Mouse (Mus musculus) forebrain, embryonic 12.5 days (tissue): Measurements from ENCODE around the gene Adgrg2. TPM values are rescaled to one million over a fixed set of nuclear protein-coding genes. Genes with fewer than 3 reads are reported as not detected.
A peak's percentile ranks its signal among the peaks of the same experiment; 100 is the strongest.

ENCODE experiments used
- ATAC-seq: fragments of 200-750 bp; cut with Nextera tagmentation; 2 replicates; pipeline ENCODE4 v1.8.0; 2017; ENCODE audit warnings: moderate TSS enrichment; ENCODE audit not compliant: low FRiP score
- H3K27ac ChIP-seq: fragments of 300-500 bp; sonication (generic); 2 replicates; pipeline ENCODE4 v1.5.1; 2016; ENCODE audit warnings: mild to moderate bottlenecking
- H3K27me3 ChIP-seq: fragments of 300-500 bp; sonication (generic); 2 replicates; pipeline ENCODE4 v1.6.1; 2016; ENCODE audit warnings: mild to moderate bottlenecking
- H3K36me3 ChIP-seq: fragments of 300-500 bp; sonication (generic); replicated peaks from 2 replicates; pipeline ENCODE4 v1.6.1; 2016; ENCODE audit warnings: mild to moderate bottlenecking
- H3K4me1 ChIP-seq: fragments of 300-500 bp; sonication (generic); 2 replicates; pipeline ENCODE4 v1.6.1; 2016
- H3K4me2 ChIP-seq: fragments of 300-500 bp; sonication (generic); 2 replicates; pipeline ENCODE4 v1.6.1; 2016; ENCODE audit warnings: mild to moderate bottlenecking, moderate library complexity
- H3K4me3 ChIP-seq: fragments of 300-500 bp; sonication (generic); replicated peaks from 2 replicates; pipeline ENCODE4 v1.5.1; 2016; ENCODE audit warnings: mild to moderate bottlenecking
- H3K9ac ChIP-seq: fragments of 300-500 bp; sonication (generic); 2 replicates; pipeline ENCODE4 v1.6.1; 2016; ENCODE audit warnings: mild to moderate bottlenecking
- H3K9me3 ChIP-seq: fragments of 300-500 bp; sonication (generic); 2 replicates; pipeline ENCODE4 v1.6.1; 2016
- WGBS: fragments of 180-500 bp; shearing (Covaris S2); methylation state at CpG from one replicate; pipeline ENCODE4 v1.1.7; 2016; 5-methylcytosine and 5-hydroxymethylcytosine counted together
- polyA plus RNA-seq: library from polyadenylated mRNA; unstranded; fragments of >200 nt; fragmentation: Nextera tagmentation; extraction: Ambion mirVana; gene quantifications from 2 replicates; pipeline ENCODE4 v1.2.1, GENCODE M21; 2016

Gene Adgrg2
- polyA plus RNA-seq: 0.95 and 1.3 TPM in 2 replicates

- no peaks in the 10 kb centered on the region for H3K36me3 ChIP-seq
- no peak within 1 kb of the TSS for H3K27ac ChIP-seq
- ATAC-seq: peak; percentile 90
- no peaks in the 10 kb centered on the region for H3K4me1 ChIP-seq
- H3K9ac ChIP-seq: peak within 1 kb of the TSS; percentile 40; the same call in 1 of the 2 replicates
- H3K9me3 ChIP-seq: no peaks in the 10 kb centered on the region
- peaks cover 28% of the 10 kb centered on the region for H3K27me3 ChIP-seq
- peak within 1 kb of the TSS; percentile 70 for H3K4me2 ChIP-seq
- WGBS: 17% methylated on average over 27 of the region's 42 CpGs
- H3K4me3 ChIP-seq: peak within 1 kb of the TSS; percentile 48
Measured at GRCm38 (mm10) chrX:160390464-160390956, at the start of gene Adgrg2. Gene Adgrg2 (plus strand): TSS chrX:160390690.

DNA sequence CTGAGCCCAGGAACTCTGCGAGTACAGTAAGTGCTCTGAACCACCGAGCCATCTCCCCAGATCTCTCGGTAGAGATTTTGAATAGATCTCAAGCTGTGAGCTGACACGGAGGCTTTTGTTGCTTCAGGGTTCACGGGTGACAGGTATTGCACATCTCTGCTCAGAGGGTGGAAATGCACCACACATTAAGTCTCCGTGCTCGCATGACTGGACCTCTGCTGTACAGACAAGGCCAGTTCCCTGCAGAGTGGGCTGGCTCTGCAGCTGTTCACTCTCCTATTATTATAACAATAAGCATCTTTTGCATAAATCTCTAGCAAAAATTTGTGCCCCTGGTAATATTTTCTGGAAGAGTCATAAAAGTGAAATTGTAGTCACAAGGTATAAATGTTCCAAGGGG, 39.5 kb upstream of the Adgrg2 start:
- Histone ChIP-seq H3K4me3 (no peak overlapping the region), H3K27ac (no peak overlapping the region), H3K4me1 (no peaks in the 10 kb centered on the region), H3K9ac (no peak overlapping the region), H3K27me3 (peaks cover 30% of the 10 kb centered on the region), H3K36me3 (no peaks in the 10 kb centered on the region), H3K9me3 (no peaks in the 10 kb centered on the region), H3K4me2 (no peak overlapping the region)
- 33% methylated on average over 7 of the region's 7 CpGs for WGBS
- peak; percentile 74; the same call in 1 of the 2 replicates for ATAC-seq

DNA sequence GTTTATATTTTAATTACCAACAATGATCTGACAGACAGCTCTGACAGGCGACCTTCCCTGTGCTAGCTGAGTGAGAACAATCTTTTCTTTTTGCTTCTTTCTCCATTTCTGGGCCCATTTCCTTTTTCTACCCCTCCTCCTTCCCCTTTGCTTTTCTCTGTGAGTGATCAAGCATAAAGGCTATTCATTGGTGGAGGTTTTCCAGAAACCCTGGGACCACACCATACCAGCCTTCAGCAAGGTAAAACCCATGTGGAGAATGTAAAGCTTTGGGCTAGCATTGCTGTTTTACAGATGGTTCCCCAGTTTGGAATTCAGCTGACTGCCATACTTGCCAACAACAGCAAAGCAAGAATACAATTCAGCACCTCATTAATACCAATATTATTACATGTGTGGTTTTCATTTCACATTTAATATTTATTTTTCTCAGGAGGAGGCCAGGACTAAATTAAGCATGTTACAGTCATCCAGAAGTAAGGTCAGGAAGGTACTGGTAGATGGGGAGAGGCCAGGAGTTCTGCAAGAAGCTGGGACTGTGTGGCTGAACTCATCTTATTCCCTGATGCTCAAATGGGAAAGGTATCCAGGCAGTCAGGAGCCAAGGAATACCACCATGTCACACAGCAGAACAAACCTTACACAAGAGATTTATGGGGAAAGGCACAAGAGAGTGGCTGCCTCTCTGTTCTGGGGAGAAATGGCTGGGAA, 38.4 kb upstream of the Adgrg2 start:
- WGBS: 24% methylated on average over 1 of the region's 1 CpGs
- no peaks in the 10 kb centered on the region for H3K36me3 ChIP-seq
- H3K4me3 ChIP-seq: no peak overlapping the region
- ATAC-seq: peak; percentile 63; the same call in 1 of the 2 replicates
- H3K4me2 ChIP-seq: no peak overlapping the region
- no peaks in the 10 kb centered on the region for H3K4me1 ChIP-seq
- H3K27ac ChIP-seq: 0 out of 2 replicates have a peak overlapping the region, but pooled peaks have one; percentile 25
- H3K27me3 ChIP-seq: peaks cover 30% of the 10 kb centered on the region
- H3K9ac ChIP-seq: no peak overlapping the region
- no peaks in the 10 kb centered on the region for H3K9me3 ChIP-seq

DNA sequence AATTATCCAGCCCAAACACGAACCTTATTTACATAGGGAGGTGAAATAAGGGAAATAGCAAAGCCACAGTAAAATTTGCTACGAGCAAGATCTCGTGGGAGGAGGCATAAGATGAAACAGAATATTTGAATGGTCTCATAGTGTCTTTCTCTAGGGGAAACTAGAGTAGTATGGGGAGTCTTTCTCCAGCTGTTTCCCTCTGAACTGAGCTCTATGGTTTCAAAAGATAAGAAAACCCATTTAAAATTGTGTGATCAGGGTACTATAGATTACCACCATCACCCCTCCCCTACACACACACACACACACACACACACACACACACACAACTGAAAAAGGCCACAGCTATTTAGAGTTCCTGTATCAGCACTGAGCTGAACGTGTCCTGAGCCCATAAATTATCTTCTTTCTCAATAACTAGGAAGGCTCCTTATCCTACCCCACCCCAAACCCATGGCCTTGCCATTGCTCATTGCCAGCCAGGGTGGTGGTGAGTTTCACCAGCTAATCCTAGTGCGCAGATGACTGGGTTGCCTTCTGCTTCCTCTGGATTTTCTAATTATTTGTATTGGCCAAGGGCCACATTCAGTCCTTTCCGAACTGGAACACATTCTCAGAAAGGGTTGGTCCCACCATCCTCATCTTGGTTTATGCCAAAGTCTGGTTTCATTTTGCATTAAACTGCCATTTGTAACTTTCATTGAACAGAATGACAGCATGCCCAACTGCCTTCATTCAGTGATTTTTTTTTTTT, 5.6 kb upstream of the Adgrg2 start:
- Histone ChIP-seq H3K4me1 (no peaks in the 10 kb centered on the region), H3K4me2 (no peak overlapping the region), H3K27me3 (peaks cover 25% of the 10 kb centered on the region), H3K4me3 (no peak overlapping the region), H3K27ac (no peak overlapping the region), H3K9ac (no peak overlapping the region), H3K36me3 (no peaks in the 10 kb centered on the region), H3K9me3 (no peaks in the 10 kb centered on the region)
- ATAC-seq: no peak
- 86% methylated on average over 6 of the region's 6 CpGs for WGBS

DNA sequence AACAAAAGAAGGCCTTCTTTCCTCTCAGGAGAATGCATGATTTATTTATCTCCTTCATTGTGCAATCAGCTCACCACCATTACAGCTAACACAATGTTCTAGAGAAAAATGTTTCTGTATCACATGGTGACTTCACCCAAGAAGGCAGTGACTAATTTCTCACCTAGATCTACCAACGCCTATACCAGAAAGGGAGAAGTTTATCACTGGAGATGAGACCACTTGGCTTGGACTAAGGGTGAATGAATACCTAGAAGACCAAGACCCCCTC, 5.1 kb upstream of the Adgrg2 start:
- H3K4me2 ChIP-seq: no peak overlapping the region
- no peak overlapping the region for H3K4me3 ChIP-seq
- no peak overlapping the region for H3K9ac ChIP-seq
- ATAC-seq: no peak
- 91% methylated on average over 1 of the region's 1 CpGs for WGBS
- no peak overlapping the region for H3K27ac ChIP-seq
- peaks cover 30% of the 10 kb centered on the region for H3K27me3 ChIP-seq
- H3K4me1 ChIP-seq: no peaks in the 10 kb centered on the region
- no peaks in the 10 kb centered on the region for H3K9me3 ChIP-seq
- no peaks in the 10 kb centered on the region for H3K36me3 ChIP-seq

GRCm38 (mm10) chrX:160412930-160413453, 22.5 kb downstream of the Adgrg2 start:
- Histone ChIP-seq H3K9ac (no peak overlapping the region), H3K4me1 (no peaks in the 10 kb centered on the region), H3K27ac (no peak overlapping the region), H3K36me3 (no peaks in the 10 kb centered on the region), H3K9me3 (no peaks in the 10 kb centered on the region), H3K4me2 (no peak overlapping the region), H3K4me3 (no peak overlapping the region), H3K27me3 (peaks cover 17% of the 10 kb centered on the region)
- no peak for ATAC-seq
- WGBS: 84% methylated on average over 4 of the region's 4 CpGs

DNA sequence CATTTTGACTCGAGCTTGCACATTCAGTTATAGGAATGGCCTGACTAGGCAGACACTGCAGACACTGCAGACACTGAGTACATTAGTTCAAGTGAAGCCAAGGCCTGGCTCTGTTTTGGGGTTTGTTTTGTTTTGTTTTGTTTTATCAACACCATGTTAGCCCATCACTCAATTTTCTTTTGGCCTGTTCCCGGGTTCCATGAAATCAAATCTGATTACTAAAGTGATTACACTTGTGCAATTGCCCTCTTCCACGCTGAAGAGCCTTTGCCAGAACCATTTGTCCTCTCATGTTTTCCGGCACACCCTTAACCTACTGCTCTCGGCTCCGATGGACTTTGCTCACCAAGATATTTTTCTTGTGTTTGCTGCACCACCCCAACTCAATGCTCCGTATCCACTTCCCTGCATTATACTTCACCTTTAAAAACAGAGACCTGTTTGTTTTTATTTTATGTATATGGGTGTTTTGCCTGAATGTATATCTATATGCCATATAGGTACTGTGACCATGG, 23.4 kb downstream of the Adgrg2 start:
- H3K27ac ChIP-seq: no peak overlapping the region
- H3K36me3 ChIP-seq: no peaks in the 10 kb centered on the region
- WGBS: 88% methylated on average over 7 of the region's 7 CpGs
- no peaks in the 10 kb centered on the region for H3K9me3 ChIP-seq
- H3K4me3 ChIP-seq: no peak overlapping the region
- H3K4me2 ChIP-seq: no peak overlapping the region
- no peak for ATAC-seq
- no peaks in the 10 kb centered on the region for H3K4me1 ChIP-seq
- no peak overlapping the region for H3K9ac ChIP-seq
- peaks cover 15% of the 10 kb centered on the region for H3K27me3 ChIP-seq

- Histone ChIP-seq H3K36me3 (no peaks in the 10 kb centered on the region), H3K9me3 (no peaks in the 10 kb centered on the region), H3K27me3 (peaks cover 15% of the 10 kb centered on the region), H3K4me2 (no peak overlapping the region), H3K4me1 (no peaks in the 10 kb centered on the region), H3K27ac (no peak overlapping the region), H3K9ac (no peak overlapping the region), H3K4me3 (no peak overlapping the region)
- WGBS: 87% methylated on average over 7 of the region's 7 CpGs
- no peak for ATAC-seq
Measured at GRCm38 (mm10) chrX:160418397-160418796, 27.9 kb downstream of the Adgrg2 start.

GRCm38 (mm10) chrX:160423737-160424136, 33.2 kb downstream of the Adgrg2 start:
- no peak overlapping the region for H3K4me3 ChIP-seq
- peaks cover 32% of the 10 kb centered on the region for H3K27me3 ChIP-seq
- H3K9ac ChIP-seq: no peak overlapping the region
- WGBS: 80% methylated on average over 1 of the region's 1 CpGs
- ATAC-seq: no peak
- H3K9me3 ChIP-seq: no peaks in the 10 kb centered on the region
- H3K36me3 ChIP-seq: no peaks in the 10 kb centered on the region
- H3K4me2 ChIP-seq: no peak overlapping the region
- no peak overlapping the region for H3K27ac ChIP-seq
- H3K4me1 ChIP-seq: no peaks in the 10 kb centered on the region

DNA sequence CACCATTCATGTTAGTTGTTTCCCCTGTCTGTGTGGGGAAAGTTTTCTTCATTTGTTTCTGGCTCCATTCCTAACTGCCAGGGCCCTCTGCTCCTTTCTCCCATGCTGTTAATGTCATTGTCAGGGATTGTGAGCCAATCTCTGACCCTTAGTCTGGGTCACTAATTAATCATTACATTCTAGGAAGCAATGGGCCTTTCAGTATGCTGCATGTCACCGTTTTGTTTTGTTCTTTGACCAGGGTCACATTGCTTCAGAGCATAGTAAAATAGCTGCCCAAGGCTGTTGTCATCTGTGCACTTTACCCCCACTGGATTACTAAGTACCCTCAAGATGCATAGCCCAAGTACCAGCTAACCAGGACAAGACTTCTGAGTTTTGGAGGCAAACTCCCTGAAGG, 36.0 kb downstream of the Adgrg2 start:
- Histone ChIP-seq H3K4me3 (no peak overlapping the region), H3K4me1 (no peaks in the 10 kb centered on the region), H3K9ac (no peak overlapping the region), H3K4me2 (no peak overlapping the region), H3K27me3 (peaks cover 29% of the 10 kb centered on the region), H3K27ac (no peak overlapping the region), H3K36me3 (no peaks in the 10 kb centered on the region), H3K9me3 (no peaks in the 10 kb centered on the region)
- no peak for ATAC-seq
- 26% methylated on average over 1 of the region's 1 CpGs for WGBS

DNA sequence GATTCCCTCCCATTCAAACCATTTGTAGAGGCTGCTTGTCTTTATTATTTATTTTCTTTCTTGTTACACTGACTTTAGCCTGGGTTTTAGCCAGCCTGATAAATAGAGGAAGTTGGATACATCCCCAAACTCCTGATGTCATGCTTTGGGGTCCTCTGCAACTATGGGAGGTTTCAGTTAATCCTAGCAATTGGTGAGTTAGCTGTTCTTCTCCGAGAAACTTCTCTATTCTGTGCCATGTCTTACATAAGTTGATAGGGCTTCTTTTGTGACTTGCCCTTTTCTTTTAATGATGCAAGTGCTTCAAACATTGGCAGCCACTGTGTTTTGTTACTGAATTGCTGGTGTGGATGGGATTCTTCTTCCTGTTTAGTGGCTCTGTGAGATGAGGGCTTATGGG, 36.4 kb downstream of the Adgrg2 start:
- H3K4me1 ChIP-seq: no peaks in the 10 kb centered on the region
- 77% methylated on average over 1 of the region's 1 CpGs for WGBS
- ATAC-seq: no peak
- H3K4me2 ChIP-seq: no peak overlapping the region
- no peak overlapping the region for H3K9ac ChIP-seq
- H3K27me3 ChIP-seq: peaks cover 29% of the 10 kb centered on the region
- no peaks in the 10 kb centered on the region for H3K9me3 ChIP-seq
- H3K27ac ChIP-seq: no peak overlapping the region
- H3K4me3 ChIP-seq: no peak overlapping the region
- H3K36me3 ChIP-seq: no peaks in the 10 kb centered on the region

- Histone ChIP-seq H3K4me1 (no peaks in the 10 kb centered on the region), H3K36me3 (no peaks in the 10 kb centered on the region), H3K27me3 (0 out of 2 replicates have a peak, but pooled peaks cover 9% of the 10 kb centered on the region), H3K4me2 (no peak overlapping the region), H3K4me3 (no peak overlapping the region), H3K27ac (no peak overlapping the region), H3K9me3 (no peaks in the 10 kb centered on the region), H3K9ac (no peak overlapping the region)
- WGBS: 91% methylated on average over 7 of the region's 7 CpGs
- ATAC-seq: no peak
Measured at GRCm38 (mm10) chrX:160432192-160432591, 41.7 kb downstream of the Adgrg2 start.
